Mouse (Mus musculus): ENCODE measurements around the gene Crim1. TPM values are rescaled to one million over a fixed set of nuclear protein-coding genes. Genes with fewer than 3 reads are reported as not detected.

Gene Crim1
- total RNA-seq, 2 experiments from 2014 or later: 44.8 to 47.1 TPM

DNA sequence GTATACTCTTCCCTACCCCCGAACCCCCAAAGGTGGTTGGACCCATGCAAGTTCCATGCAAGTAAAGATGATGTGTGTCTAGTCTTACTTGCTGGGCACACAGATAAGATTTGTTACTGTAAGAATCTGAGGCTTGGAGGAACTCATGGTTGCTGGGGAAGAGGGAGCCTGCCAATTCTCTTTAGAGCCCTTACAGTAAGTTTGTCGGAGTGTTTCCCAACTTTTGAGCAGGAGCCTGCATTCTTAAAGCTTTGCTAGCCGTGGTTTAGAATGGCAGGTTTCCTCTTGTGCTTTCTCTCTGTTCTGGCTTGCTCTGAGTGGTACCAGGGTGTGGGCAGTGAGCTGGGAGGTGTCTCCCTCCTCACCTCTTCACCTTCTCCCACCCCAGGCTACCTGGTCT is 7.2 kb downstream of the Crim1 start:
- intact Hi-C loops (cut with DNase I): no loop called here
- DNase-seq: no peak

DNA sequence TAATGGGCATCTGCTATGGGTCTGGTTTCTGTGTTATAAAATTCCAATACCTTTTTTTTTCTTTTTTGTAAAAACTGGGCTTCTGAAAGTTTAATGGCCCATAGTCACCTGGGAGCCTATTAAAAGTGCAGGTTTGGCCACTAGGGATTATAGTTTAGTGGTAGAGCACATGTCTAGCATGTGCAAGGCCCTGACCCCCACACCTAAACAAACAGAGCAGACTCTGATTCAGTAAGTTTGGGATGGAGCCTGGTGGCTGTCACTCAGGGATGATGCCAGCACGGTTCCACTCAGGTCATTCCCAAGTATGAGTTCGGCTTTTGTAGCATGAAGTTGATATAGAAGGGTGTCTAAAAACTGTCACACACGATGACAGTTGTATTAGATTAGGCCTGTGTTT is 8.8 kb downstream of the Crim1 start:
- intact Hi-C loops (cut with DNase I): no loop called here
- no peak for DNase-seq

DNA sequence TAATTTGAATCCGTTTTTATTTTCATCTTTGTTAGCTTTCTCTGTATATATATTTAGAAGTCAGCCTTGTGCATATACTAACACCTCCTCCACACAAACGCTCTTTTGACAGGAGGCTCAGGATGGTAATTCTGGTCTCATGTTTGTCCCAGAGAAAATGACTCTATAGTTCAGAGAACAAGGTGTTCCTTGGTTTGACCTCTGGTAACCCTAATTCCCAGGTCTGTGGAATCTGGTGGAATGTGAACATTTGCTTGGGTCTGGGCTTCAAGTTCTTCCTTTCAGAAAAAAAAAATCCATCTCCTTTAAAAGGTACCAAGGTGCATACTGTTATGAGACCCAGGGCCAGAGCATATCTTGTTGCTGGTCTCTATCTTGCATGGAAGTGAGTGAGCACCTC is 9.6 kb downstream of the Crim1 start:
- intact Hi-C loops (cut with DNase I): no loop called here
- no peak for DNase-seq

DNA sequence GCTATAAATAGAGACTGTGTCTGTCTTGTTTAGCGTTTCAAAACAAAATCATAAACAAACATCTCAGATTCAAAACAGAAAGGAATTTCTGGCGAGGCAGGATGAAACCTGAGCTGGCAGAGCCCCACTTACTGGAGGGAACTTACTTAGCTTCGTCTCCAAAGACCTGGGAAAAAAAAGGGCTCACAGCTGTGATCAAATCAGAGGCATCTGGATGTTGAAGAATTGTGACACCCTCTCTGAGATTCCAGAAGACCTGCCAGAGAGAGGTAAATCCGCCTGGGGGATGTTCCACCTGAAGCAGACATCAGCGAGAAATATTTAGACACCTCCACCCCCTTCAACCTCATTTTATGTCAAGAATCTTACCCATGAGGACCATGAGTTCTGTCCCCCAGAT is 11.8 kb downstream of the Crim1 start:
- DNase-seq: no peak
- intact Hi-C loops (cut with DNase I): no loop called here

DNA sequence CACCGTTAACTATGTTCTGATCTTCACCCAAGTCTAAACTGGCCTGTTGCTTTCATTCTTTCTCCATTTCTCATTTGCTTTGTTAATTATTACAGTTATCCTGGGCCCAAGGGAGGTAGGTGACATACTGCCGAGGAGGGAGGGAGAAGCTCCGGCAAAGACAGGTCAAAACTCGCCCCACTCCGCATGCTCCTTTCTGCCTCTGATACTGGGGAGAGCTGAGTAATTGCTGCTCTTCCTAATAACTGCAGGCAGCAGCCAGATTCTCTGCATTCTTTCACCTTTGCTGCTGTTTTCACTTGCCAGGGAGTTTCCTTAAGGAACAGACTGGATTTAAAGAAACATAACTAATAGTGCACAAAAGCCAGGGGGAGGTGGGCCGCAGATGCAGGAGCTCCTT is 13.1 kb downstream of the Crim1 start:
- intact Hi-C loops (cut with DNase I): no loop called here

DNA sequence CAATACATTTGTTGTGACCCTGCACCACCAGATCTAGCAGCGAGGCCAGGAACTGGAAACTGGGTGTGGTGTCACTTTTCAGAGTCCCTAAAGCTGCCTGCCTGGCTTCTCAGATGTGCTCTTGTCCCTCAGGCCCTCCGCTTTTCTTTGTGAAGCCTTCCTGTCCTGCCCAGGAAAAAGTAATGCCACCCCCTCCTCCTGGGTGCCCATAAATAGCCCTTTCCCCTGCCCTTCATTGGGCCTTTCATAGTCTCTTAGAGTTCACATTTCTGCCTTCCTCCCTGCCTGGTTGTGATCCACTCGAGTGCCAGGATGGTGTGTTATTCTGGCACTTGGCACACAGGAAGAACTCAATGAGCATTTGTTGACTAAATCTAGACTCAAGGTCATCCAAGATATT is 16.5 kb downstream of the Crim1 start:
- DNase-seq: peak; percentile 29 to 49
- intact Hi-C loops (cut with DNase I): no loop called here

More for the DNA sequence above, 13.1 kb downstream of the Crim1 start:
- DNase-seq: no peak

DNA sequence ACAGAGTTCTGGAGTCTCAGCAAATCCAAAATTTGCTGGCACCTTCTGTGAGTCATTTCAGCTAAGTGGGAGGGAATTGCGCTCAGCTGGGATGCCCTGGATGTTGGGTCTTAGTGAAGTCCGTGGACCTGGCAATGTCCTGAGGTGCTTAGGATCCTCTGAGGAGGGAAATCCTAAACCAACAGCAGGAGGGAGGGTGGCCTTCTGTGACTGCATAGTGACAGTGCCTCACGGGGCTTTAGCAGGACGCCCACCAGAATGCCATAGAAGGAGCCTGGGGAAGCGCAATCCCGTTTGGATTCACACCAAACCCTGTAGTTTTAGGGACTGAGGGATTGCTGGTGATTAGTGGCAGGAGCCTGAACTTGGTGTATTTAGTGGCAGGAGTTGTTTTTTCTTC is 17.4 kb downstream of the Crim1 start:
- DNase-seq: no peak
- intact Hi-C loops (cut with DNase I): no loop called here

DNA sequence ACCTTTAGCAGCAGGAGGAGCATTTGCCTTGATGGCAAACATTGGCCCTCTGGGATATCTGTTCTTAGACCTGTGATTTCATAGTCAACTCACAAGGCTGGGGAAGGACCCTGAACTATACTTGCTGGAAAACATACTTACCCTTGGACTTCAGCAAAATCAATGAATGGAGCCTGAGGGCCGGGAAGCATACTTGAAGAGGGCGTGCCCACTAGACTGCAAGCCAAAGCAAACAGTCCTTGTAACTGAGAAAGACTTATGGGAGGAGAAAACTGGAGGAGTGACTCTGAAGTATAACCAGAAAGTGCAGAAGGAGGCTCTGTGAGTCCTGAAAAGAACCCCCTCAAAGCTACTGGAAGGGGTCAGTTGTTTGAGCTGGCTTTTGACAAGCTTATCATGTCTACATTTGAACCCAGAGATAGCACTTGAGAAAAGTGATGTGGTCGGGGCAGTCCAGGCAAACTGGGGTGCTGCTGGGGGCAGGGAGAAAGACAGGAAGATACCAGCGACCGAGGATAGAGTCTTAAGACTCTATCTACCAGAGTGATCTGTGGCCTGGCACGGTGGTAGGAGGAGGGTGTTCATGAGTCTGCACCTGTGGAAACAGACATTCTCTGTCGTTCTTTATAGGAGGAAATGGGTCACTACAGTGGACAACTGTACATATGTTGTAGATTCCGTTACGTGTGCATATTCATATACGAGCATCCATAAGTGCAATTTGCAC is 18.6 kb downstream of the Crim1 start:
- peak; percentile 55 to 63 for DNase-seq
- intact Hi-C loops (cut with DNase I): no loop called here

DNA sequence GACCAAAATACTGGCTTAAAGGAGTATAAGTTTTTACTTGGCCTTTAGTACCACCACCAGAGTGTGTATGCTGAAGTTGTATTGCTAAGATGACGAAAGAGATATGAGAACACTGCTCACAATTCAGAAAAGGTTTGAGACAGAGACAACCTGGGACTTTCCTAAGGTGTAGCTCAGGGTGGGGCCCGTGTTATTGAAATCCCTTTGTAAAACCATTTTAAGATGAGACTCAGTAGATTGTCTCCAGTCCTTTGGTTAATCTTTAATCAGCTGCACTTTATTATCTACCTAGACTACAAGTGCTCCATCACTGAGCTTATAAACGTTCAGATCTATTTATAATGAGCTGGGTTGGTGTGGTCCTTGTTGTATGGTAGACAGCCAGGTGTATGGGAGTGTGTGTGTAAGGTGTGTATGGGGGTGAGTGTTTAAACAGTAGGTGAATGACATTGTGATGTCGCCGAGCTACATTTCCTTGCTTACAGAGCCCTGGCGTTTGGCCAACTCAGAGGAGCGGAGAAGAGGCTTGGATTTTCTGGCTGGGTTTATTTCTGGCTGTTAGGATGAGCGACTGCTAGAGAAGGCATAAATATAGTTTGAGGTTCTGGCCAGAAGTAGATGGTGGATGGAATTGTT is 21.1 kb downstream of the Crim1 start:
- peak; percentile 58 to 70 for DNase-seq
- intact Hi-C loops (cut with DNase I): no loop called here

DNA sequence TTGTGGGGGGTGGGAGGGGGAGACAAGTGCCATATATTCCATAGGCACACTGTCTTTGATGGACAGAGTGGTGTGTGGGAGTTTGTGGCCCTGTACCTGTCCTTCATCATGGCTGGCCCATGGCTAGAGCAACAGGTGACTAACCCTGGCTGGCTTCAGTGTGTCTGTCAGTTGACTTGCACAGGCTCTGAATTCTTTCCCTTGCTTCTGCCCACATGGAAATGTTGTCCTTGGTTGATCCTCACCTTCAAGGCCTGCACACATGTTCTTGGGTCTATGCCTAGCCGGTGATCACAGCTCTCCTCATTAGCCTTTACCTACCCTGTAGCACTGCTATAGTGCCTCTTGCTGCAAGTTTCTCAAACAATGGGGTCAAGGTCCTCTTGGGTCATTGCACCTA is 21.8 kb downstream of the Crim1 start:
- intact Hi-C loops (cut with DNase I): no loop called here
- no peak for DNase-seq

DNA sequence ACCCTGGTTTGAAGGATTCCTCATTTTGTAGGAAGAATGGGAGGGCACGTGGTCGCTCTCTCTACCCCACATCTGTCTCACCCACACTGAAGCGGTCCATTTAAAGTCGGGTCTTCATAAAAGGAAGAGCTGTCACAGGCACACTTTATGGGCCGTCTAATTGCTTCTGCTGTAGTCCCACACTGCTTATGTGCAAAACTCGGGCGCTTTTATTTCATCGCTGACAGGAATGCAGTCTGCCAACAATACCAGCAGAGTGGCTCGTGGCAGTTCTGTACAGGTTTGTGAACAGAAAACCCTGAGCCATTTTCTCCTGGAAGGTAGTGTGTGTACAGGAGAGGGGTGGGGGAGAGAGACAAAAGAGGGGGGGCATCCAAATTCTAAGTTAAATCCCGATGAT is 23.9 kb downstream of the Crim1 start:
- DNase-seq: no peak
- intact Hi-C loops (cut with DNase I): no loop called here

DNA sequence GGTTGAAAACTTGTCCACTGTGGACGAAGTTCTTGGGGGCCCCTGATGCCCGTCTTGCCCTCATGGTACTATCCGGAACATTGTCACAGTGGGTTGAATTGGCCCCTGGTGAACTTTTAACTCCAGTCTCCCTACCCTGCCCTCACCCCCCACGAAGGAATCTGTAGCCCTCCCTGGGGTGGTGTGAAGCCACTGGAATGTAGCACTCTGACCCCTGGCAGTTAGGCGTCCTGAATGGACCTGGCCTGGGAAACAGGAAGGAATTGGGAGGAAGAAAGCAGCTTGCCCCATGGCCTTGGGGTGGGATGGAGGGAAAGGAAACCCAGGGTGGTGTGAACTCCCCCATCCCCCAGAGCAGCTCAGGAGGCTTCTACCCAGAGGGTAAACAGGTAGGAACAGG is 25.5 kb downstream of the Crim1 start:
- intact Hi-C loops (cut with DNase I): no loop called here
- DNase-seq: no peak

DNA sequence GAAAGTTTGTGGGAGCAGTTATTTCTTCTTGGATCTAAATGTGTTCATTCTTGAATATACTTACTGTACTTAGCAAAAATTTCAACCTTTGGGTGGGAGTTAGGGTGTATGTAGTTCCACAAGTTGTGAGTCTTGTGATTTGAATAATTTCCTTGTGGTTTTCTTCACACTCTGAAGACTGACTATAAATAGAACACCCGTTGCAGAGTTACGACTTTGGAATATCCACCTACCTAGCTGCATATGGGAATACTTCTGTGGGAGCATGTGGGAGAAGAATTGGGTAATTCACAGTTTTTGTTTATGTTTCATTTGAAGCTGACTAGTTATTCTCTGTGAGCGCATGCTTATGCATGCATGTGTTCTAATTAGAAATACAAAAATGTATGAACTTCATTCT is 27.2 kb downstream of the Crim1 start:
- intact Hi-C loops (cut with DNase I): no loop called here
- DNase-seq: no peak

DNA sequence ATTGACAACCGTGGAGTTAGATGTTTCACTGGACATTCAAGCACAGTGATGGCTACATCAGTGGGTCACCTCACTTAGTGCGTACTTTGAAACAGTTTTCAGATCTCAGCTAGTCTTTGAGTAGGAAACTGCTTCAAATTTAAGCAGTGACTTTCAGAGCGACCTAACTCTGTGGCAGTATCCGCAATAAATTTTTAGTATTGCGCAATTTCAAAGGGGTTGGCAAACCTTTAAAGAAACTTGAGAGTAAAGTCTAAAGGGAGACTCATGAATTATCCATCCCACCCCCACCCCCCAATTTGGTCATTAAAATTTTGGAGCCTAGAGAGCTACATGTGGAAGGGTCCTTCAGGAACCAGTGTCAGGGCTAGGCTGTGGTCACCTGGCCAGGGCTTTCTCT is 31.5 kb downstream of the Crim1 start:
- DNase-seq: no peak
- intact Hi-C loops (cut with DNase I): no loop called here

DNA sequence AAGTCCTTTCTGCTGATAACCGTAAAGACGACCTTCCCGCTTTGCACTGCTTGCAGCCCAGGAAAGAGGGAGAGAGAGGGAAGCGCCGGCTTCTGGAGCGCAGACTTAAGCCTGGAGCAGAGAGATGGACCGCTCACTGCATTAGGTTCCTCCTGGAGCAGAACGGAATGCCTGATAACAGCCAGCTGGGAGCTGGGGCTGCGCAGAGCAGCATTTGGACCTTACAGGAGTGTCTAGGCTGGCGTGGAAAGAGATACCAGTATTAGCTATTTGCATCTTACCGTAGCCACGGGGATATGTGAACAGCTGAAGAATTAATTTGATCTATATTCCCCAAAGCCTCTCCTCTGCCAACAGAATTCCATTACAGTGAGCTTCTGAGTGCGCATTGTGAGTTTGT is 32.7 kb downstream of the Crim1 start:
- intact Hi-C loops (cut with DNase I): no loop called here
- DNase-seq: peak in 1 of 2 experiments; percentile 40

DNA sequence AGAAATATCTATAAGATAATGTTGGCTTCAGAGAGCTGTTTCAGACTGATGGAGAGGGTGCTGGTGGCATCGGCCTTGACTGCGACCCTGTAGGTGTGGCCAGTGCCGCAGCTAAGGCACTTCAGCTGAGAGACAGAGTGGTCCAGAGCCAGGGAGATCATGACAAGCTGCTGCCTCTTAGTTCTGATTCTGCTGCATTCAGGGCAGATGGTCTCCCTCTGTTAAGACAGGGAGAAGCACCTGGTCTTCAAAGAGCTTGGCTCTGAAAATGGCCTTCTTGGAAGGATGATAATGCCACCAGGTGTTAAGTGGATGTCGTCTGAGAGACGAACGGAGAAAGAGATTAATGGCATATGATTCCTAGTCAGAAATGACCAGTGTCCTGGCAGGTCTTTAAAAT is 33.8 kb downstream of the Crim1 start:
- no peak for DNase-seq
- intact Hi-C loops (cut with DNase I): no loop called here

DNA sequence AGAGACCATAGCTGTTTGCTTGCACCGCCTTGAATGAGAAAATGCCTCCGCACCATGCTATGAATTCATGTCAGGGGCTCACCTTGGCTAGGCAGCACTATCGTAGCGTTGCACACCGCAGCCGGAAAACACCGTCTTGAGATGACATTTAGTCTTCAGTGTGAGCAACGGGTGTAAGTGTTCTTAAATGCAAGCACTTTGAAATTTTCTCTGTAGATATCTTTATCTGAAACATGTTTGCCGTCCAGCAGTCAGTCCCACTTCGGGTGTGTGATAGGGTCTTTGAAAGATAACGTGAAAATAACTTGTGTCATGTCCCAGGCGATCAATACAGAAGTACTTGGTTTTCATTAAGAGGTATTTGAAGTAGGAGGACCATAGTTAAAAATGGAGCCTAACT is 36.1 kb downstream of the Crim1 start:
- intact Hi-C loops (cut with DNase I): no loop called here
- DNase-seq: no peak

DNA sequence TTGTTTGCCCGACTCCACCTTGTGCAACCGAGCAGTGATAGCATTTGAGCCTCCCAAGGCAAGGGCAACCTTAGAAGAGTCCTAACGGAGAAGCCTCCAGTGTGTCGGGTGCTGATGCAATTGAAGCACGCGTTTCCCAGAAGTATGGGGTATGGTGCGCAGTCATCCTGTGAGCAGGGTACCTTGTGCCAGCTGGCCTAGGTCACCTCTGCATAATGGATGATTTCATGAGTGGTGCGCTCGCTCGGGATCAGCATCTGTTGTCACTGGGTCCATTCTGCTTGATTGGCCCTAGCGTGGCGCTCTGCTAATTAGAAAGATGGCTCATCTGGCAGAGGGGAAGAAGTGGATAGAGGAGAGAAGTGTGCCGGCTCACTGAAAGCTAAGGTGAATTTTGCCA is 37.9 kb downstream of the Crim1 start:
- no peak for DNase-seq
- intact Hi-C loops (cut with DNase I): no loop called here

DNA sequence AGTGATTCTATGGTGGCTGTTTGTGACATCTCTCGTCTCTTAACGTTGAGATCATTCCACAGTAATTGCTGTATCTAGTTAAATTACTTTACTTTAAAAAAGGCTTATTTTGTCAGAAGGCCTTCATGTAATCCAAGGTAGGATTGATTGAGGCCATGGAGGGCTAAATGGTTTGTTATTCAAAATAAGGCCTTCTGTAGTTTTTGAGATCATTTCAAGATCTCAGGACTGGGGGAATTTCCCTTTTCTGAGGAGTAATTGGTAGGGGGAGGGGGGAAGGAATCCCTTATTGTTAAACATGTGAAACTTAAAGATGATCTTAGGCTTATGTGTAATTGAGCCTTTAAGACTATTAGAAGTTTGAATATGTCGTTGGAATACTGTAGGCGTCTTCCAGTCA is 40.1 kb downstream of the Crim1 start:
- intact Hi-C loops (cut with DNase I): no loop called here
- DNase-seq: no peak

DNA sequence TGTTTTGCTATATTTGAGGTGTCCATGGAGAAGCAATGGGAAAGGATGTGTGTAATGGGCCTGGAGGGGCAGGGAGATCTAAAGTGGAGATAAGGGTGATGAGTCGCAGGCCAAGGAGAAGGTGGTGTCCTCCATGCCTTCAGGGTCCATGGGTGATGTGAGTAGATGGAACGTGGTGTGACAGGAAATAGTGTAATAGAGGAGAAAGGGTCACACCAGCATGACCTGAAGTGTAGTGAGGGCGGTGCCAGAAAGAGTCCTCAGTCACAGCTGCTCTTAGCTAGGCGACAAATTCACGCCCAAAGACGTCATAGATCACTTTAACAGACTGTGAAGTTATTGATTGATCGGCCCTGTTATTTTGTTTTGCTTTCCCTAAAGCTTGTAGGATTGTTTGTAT is 41.2 kb downstream of the Crim1 start:
- intact Hi-C loops (cut with DNase I): no loop called here
- DNase-seq: no peak

DNA sequence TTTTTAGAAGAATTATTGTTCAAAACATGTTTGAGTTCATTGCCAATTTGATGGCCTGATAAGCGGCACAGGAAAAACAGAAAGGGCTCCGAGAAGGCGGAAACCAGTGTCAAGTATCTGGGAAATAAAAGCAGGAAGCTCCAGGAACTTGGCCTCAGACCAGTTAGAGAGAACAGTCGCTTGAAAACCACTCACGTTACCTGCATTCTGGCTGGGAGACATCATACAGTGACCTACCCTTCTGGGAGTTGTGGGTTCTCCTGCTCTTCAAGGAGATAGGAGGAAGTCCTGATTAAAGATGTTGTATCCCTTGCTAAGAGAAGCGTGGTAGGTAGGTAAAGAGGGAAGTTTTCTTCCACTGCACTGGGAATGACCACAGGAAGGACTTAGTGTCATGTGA is 44.7 kb downstream of the Crim1 start:
- intact Hi-C loops (cut with DNase I): loop anchor here (1.0 to 5.0 kb wide), 2 partner anchors 43 to 118 kb away; no protein-coding TSS in a partner anchor
- no peak for DNase-seq

DNA sequence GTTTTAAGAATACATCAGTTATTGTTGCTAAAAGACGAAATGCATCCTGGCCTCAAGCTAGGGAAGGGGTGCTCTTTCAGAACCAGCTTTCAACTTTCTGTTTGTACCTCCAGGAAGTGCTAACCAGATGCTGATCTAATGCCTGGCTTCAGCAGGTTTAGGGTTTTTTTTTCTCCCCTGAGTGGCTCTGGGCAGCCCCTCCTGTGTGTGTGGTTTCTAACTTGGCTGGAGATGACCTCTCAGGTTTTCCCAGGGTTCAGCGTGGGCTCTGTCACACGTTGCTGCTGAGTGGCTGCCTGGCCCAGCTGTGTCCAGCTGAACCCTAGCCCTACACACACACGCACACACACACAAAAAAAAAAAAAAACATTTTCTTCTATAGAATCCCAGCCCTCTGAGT is 45.4 kb downstream of the Crim1 start:
- intact Hi-C loops (cut with DNase I): loop anchor here (5.0 kb wide), 1 partner anchor 117 kb away; no protein-coding TSS in a partner anchor
- no peak for DNase-seq

Measured in heart, postnatal 10 days (tissue).